Mouse (Mus musculus): ENCODE results near the gene Trak1.

Gene Trak1

GRCm38 (mm10) chr9:121371946-121372646 lies 74.8 kb downstream of the Trak1 start:
- no peak for DNase-seq (ENCODE audit: low spot score)

GRCm38 (mm10) chr9:121373107-121373506 lies 75.8 kb downstream of the Trak1 start:
- DNase-seq (ENCODE audit: low spot score), result no peak

- DNase-seq (ENCODE audit: low spot score), result no peak
Measured at GRCm38 (mm10) chr9:121373512-121373911, 76.2 kb downstream of the Trak1 start.

GRCm38 (mm10) chr9:121374076-121374863 lies 77.0 kb downstream of the Trak1 start:
- DNase-seq (ENCODE audit: low spot score), result no peak

- DNase-seq (ENCODE audit: low spot score), result no peak
Measured at GRCm38 (mm10) chr9:121374864-121375255, 77.6 kb downstream of the Trak1 start.

- DNase-seq (ENCODE audit: low spot score), result no peak
Measured at GRCm38 (mm10) chr9:121376094-121376493, 78.8 kb downstream of the Trak1 start.

GRCm38 (mm10) chr9:121380310-121380920 lies 83.1 kb downstream of the Trak1 start:
- DNase-seq (ENCODE audit: low spot score), result no peak

- DNase-seq (ENCODE audit: low spot score), result no peak
Measured at GRCm38 (mm10) chr9:121381678-121382297, 84.5 kb downstream of the Trak1 start.

- no peak for DNase-seq (ENCODE audit: low spot score)
Measured at GRCm38 (mm10) chr9:121382568-121382967, 85.3 kb downstream of the Trak1 start.

GRCm38 (mm10) chr9:121383180-121383586 lies 85.9 kb downstream of the Trak1 start:
- DNase-seq (ENCODE audit: low spot score), result no peak

- DNase-seq (ENCODE audit: low spot score), result no peak
Measured at GRCm38 (mm10) chr9:121384620-121385019, 87.3 kb downstream of the Trak1 start.

- no peak for DNase-seq (ENCODE audit: low spot score)
Measured at GRCm38 (mm10) chr9:121385091-121385748, 87.9 kb downstream of the Trak1 start.

- DNase-seq (ENCODE audit: low spot score), result no peak
Measured at GRCm38 (mm10) chr9:121385749-121386350, 88.5 kb downstream of the Trak1 start.

- no peak for DNase-seq (ENCODE audit: low spot score)
Measured at GRCm38 (mm10) chr9:121387539-121388272, 90.4 kb downstream of the Trak1 start.

- DNase-seq (ENCODE audit: low spot score), result no peak
Measured at GRCm38 (mm10) chr9:121388273-121388931, 91.1 kb downstream of the Trak1 start.

- no peak for DNase-seq (ENCODE audit: low spot score)
Measured at GRCm38 (mm10) chr9:121389258-121389657, 92.0 kb downstream of the Trak1 start.

- DNase-seq (ENCODE audit: low spot score), result no peak
Measured at GRCm38 (mm10) chr9:121391898-121392297, 94.6 kb downstream of the Trak1 start.

GRCm38 (mm10) chr9:121392427-121392826 lies 95.1 kb downstream of the Trak1 start:
- DNase-seq (ENCODE audit: low spot score), result no peak

GRCm38 (mm10) chr9:121393104-121393503 lies 95.8 kb downstream of the Trak1 start:
- DNase-seq (ENCODE audit: low spot score), result no peak

- DNase-seq (ENCODE audit: low spot score), result no peak
Measured at GRCm38 (mm10) chr9:121394882-121395281, 97.6 kb downstream of the Trak1 start.

Measured in ovary, adult 18-20 months (tissue).